Mouse (Mus musculus) lung, postnatal 25 days (tissue): Measurements from ENCODE around the gene Palb2.

ENCODE experiments used
- DNase-seq: peaks from one replicate; pipeline ENCODE4 v3.0.0; 2022; ENCODE audit warnings: low spot score

The Palb2 gene

DNA sequence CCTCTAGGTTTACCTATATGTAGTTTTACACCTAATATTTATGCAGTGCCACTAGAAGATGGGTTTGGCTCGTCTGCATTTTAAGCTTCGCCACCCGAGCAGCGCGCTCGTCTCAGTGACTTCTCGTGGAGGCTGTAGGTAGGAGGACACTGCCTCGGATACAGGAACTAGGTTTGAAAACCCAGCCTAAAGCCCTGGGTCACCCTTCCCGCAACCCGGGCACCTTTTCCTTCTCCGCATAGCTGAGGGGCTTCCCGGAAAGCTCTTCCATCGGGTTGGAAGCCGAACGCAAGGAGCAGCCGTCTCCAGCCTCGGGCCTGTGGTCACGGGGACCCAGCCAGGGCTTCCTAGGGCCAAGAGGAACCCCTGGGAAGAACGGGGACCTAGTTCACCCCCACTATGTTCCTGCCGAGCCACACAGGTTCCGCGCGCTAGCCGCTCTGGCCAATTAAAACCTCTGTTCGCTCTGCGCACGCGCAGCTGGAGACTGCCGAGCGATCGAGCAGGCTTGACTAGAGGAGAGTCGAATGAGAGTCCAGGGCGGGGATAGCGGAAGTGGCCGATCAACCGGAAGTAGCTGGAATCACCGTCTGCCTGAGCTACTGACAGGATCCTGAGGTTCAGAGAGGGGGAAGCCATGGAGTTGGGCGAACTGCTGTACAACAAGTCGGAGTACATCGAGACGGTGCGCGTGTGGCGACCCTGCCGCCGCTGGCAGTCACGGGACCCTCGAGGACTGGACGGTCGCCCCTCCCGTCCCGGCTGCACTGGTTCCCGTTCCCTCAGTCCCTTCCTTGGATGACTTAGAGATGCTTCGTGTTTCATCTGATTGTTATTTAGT is at the start of gene Palb2, which contains the start of gene Dctn5:
TSS of gene Palb2 (minus strand) at position 489 of the 841 bp plus-strand sequence.
TSS of gene Dctn5 (plus strand) at position 545 of the 841 bp plus-strand sequence.
- peak; percentile 97 for DNase-seq

DNA sequence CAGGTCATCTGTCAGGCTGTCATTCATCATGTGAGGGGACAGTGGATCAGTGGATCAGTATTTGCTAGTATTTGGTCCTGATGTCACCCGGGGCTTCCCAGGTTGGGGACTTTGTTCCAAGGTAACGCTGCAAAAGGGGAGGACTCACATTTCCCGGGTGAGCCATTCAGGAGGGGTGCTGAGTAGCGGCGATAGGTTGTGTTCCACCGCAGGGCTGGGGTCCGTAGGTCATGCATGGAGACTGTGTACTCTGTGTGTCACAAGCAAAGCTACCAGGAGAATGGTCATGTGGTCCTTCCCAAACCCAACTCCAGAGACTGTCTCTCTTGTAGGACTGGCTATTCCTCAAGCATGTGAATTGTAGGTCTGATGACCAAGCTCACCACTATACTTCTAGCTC is 47.9 kb upstream of the Palb2 start:
- no peak for DNase-seq

DNA sequence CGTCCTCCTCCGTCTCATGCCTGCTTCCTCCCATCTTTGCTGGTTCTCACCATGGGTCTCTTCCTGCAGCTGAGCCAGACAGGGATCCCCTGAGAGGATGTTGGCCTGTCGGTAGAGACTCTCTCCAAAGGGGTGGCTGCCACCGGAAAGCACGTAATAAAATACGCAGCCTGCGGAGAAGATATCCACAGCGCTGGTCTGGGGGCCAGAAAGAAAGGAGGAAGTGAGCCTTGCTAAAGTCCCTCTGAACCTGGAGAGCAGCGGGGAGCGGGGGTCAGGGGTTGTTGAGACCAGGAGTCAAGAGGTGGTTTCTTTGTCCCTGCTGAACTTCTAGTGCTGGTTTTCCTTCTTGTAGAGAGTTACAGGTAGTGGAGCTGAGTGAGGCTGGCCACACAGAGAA is 38.8 kb upstream of the Palb2 start:
- DNase-seq, result no peak

DNA sequence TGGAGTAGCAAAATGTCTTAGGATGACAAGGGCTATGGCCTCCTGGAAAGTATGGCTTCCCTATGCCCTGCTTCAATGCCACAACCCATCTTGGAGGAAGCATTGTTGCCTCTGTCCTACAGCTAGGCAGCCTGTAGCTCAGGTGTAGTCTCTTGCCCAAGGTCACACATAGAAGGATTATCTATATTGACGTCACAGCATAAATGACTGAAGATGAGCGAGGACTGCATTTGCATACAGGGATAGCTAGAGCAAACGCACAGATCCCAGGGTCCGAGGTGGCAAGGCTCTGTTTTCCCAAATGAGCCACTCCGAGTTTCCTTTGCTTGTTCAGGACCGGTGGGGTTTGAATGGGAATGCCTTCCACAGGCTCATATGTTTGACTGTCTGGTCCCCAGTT is 37.9 kb upstream of the Palb2 start:
- no peak for DNase-seq

DNA sequence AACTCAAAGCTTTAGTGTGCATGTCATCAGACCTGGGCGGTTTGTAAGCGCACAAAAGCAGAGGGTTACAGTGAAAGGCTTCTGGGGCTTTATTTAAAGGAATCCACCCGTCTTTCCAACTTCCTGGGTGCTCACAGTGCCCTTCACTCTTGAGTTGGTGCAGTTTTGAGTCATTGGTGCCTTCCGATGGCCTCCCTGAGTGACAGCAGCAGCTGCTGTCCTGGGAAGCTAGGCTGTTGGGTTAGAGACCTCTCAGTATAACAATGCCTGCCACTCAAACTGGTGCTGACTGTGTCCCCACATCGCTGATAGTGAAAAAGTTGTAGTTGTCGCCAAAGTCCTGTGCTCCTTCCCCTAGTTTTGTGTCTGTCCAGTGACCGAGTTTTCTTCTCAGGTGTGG is 34.4 kb upstream of the Palb2 start:
- DNase-seq, result no peak

DNA sequence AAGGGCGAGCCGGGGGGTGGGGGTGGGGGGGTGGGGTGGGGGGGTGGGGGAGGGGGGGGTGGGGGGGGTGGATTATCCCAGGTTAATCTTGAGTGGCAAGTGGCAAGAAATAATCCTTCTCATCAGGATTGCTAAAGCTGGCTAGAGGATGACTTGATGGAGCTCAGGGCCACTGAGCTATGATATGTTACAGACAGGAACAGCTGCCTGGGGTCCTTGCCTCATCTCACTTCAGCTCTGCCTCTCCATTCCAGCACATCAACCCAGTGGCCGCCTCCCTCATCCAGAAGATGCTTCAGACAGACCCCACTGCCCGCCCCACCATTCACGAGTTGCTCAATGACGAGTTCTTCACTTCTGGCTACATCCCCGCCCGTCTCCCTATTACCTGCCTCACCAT is 31.0 kb upstream of the Palb2 start:
- no peak for DNase-seq

DNA sequence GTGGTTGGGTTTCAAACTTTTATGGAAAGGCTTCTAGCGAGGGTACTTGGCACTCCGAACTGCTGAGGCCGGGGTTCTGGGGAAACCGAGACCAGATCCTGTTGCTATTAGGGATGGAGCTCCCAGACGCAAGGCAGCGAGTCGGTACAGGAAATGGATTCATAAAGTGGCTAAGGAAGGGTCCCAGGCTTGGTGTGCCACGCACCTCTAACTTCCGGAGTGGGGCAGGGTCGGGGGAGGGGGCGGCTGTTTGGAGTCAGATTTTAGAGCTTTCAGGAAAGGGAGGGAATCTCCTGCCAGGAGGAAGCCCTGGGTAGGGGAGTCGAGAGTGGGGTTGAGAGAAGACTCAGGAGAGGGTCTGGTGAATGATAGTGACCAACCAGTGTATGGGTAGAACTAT is 27.3 kb upstream of the Palb2 start:
- no peak for DNase-seq

DNA sequence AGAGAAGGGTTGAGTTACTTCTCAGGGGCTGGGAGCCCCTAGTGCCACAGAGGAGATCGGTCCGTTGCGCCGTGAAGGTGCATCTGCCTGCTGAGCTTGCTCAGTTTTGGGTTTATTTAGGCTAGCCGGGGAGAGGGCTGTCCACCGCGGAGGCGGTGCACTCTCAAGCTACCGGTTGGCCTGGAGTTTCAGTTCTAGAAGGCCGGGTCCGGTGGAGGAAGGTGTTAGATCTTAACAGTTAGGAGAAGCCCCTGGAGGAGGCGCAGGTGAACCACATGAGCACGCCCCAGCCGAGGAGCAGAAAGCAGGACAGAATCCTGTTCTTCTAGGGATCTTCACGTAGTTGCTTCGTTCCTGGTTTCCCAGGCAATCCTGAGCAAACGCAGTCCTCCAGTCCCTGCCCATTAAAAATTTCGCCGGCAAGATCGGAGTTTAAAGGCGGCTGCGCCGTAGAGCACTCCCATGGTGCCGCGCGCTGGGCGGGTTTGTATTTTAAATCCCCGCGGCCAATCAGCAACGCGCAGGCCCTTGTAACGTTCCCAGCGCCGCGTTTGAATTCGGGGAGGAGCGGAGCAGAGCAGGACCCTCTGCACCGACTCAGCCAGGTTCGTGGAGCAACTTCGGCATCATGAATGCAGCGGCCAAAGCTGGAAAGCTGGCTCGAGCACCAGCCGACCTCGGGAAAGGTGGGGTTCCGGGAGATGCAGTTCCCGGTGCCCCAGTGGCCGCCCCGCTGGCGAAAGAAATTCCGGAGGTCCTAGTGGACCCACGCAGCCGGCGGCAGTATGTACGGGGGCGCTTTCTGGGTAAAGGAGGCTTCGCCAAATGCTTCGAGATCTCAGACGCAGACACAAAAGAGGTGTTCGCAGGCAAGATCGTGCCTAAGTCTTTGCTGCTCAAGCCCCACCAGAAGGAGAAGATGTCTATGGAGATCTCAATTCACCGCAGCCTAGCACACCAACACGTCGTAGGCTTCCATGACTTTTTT is 26.4 kb upstream of the Palb2 start, which contains the start of gene Plk1:
TSS of gene Plk1 (plus strand) at position 525 of the 988 bp plus-strand sequence.
- peak; percentile 69 for DNase-seq

DNA sequence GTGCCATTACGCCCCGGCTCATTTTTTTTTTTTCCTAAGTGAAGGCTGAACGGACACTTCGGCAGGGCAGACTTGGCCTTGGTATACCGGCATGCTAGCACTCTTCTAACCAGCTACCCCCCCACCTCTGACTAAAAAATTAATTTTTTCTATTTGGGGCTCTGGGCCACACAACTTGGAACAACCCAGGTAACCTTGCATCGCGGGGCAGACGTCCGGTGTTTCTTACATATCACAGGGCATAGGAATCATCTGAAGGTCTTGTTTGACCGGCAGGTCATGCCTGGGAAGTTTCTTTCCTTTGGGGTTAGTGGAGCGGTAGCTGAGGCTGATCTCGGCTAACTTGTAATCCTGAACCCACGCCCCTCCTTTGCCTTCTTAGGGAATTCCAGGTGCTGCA is 25.7 kb upstream of the Palb2 start:
- no peak for DNase-seq

DNA sequence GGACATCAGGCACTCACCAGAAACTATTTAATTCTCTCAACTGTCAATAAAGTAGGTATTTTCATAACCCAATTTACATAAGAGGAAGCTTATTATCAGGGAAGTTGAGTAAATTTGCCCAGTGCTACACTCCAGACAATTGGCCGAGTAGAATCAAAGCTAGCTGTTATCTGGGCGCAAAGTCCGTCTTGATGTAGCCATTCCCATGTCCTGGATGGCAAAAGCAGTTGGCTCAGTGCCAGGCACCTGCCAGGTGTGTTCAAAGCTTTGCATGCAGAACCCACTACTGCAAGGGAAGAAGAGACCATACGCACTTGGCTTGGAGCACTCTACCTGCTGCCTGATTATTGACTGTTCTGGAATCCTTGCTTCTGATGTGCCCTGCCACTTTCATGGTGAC is 19.7 kb upstream of the Palb2 start:
- DNase-seq, result no peak

DNA sequence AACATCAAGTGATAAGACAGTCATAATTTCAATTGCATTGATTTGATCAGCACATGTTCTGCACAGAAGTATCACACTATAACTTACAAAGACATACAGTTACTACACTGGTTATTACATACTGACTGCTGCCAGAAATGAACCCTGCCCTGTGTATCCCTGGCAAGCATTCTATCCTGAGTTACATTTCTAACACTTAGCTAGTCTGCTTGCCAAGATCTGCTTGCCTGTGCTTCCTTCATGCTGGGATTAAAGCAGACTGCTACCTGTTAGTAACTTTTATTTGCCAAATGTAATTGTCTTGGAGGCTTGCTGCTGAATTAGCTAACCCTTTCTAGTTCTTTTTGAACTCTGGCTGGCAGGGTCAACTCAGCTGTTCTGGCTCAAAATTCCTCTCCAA is 8.2 kb upstream of the Palb2 start:
- no peak for DNase-seq

DNA sequence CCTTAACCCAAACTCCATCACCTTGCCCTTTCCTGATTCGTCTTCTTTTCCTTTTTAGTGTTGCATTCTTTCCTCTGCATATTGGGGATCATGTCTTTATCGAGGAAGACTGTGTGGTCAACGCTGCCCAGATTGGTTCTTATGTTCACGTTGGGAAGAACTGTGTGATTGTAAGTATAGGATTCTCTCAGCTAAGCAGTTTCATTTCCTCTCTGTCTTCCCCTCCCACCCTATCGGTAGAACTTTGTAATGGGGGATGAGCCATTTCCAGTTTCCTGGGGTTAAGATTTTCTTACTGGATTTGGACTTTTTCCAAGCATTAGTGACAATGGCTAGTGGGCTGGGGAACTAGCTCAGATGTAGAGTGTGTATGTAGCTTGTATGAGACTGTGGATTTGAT is 5.4 kb upstream of the Palb2 start:
- no peak for DNase-seq

DNA sequence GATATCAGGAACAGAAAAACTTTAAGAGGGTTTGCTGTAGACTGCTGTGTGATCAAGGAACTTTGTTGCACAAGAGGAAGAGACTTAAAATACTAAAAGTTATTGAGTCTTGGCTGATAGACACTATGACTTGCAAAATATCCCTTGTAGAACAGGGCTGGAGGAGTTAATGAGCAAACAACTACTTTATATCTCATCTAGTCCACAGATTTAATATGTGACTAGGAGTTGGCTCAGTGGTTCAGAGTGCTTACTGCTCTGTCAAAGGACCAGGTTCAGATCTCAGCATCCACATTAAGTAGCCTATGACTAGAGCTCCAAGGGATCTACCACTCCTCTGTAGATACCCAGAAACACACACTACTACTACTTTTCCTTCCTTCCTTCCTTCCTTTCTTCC is 4.3 kb upstream of the Palb2 start:
- DNase-seq, result no peak

DNA sequence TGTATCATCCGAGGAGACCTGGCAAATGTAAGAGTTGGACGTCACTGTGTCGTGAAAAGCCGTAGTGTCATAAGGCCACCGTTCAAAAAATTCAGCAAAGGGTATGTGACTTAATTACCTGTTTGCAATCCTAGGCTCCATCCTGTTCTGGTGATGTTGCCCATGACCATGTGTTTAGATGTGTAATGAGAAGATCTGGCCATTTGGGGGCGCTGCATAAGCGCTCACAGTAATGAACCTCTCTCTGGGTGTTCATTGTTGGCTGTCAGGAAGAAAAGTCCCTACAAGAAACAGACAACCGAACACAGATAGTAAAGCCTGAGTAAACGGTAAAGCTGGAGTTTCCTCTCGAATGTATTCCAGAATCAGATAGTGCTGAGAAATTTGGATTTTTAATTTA is 2.3 kb upstream of the Palb2 start:
- no peak for DNase-seq

DNA sequence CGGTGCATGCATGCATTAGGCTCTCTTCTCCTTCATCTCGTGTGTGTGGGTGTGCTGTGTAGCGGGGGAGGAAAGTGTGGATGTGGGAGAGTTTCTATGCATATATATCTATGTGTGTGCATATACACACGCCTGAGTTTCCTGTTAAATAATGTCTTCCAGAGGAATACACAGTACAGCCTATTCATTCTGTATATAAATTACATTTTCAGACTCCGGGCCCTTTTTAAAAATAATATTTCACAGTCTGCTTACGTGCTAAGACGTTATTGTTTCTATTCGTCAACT is 497 bp upstream of the Palb2 start:
- no peak for DNase-seq

DNA sequence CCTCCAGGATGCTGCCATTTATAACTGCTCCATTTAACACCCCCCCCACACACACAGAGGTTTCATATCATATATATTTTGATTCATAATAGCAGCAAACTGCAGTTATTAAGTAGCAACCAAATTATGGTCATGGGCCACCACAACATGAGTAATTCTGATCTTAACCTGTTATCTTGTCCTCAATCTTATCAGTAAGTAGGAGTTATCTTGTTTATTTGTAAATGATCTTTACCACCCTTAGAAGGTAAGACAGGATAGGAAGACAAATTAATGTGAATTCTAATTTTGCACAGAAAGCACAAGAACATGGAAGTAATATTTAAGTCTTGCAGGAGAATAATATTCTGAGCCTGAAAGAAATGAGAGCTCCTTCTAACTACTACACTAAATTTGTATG is 951 bp downstream of the Palb2 start:
- DNase-seq, result no peak

DNA sequence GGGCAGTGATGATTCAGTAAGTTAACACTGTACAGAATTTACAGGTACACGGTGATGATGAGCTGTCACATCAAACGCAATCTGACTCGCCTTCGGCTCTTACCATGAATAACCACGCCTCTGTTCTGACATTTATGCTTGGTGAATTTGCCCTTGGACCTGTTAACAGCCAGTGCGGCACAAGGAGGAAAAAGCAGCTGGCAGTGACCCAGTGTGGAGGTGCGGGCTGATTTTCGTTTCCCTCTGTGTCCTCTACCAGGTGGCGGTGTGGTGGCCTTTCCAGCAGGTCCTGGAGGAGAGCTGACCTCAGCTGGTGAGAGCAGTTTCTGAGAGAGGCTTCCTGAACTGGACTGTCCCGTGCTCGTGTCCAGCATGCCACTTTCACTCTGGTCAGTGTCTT is 5.8 kb downstream of the Palb2 start:
- no peak for DNase-seq

DNA sequence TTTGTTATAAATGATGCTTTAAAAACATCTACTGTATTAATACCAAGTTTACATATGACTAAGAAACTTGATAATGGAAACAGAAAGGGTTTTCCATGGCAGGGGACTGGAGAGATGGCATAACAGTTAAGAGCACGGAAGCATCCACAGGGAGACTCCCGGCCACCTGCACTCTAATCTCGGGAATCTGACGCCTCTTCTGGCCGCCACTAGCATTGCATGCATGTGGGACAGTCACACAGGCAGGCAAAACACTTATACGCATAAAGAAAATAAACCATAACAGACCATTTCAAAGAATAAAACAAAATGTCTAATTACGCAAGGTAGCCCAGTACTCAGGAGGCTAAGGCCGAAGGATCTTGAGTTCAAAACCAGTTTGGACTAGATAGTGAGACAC is 7.1 kb downstream of the Palb2 start:
- no peak for DNase-seq

DNA sequence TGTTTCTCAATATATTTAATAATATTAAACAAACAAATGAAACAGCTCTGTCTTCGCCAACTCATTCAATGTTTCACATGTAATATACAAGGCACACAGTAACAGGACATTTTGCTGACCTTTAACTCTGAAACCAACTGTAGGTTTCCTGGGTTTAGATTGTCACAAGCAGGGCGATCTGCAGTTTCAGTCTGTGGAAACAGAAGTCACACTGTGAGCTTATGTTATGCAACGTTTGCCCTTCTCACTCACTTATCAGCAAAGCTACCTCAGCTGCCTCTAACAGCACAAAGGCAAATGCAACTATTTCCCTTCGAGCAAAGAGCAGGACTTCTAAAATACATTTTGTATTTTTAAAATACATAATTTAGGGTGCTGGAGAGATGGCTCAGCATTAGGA is 9.3 kb downstream of the Palb2 start:
- no peak for DNase-seq

DNA sequence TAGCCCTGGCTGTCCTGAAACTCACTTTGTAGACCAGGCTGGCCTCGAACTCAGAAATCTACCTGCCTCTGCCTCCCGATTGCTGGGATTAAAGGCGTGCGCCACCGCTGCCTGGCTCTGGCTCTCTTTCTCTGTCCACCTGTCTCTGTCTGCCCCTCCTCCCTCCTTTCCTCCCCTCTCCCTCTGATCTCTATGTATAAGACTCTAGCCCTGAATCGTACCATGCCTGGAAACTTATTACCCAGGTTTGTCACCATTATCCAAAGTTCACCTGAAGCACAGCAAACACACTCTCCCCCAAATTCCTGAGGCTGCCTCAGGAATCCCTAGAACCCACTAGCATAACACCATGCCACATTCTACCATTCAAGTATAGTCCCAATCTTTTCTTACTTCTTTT is 24.6 kb downstream of the Palb2 start:
- DNase-seq, result no peak

DNA sequence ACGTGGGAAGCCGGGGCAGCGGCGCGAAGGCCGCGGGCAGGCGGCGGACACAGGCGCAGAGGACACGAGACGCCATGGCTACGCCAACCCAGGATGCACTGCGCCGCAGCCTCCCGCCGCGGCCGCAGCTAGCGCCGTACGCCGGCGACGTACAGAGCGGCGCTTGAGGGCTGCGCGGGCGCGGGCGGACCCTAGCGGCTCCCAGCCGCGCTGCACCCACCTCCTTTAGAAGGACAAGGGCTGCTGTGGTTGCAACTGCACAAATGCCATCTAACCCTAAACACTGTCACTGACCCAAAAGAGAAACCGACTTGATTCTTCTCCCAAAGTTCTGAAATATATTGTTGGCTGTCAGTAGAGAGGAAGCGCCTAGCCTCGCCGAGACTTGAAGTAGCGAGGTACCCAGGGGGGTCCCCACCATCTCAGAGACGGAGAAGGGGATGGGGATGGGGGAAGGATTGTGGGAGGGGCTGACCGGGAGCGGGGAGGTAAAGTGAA is 31.0 kb downstream of the Palb2 start, which contains the start of gene Ndufab1:
TSS of gene Ndufab1 (minus strand) at position 140 of the 498 bp plus-strand sequence.
- peak; percentile 84 for DNase-seq

DNA sequence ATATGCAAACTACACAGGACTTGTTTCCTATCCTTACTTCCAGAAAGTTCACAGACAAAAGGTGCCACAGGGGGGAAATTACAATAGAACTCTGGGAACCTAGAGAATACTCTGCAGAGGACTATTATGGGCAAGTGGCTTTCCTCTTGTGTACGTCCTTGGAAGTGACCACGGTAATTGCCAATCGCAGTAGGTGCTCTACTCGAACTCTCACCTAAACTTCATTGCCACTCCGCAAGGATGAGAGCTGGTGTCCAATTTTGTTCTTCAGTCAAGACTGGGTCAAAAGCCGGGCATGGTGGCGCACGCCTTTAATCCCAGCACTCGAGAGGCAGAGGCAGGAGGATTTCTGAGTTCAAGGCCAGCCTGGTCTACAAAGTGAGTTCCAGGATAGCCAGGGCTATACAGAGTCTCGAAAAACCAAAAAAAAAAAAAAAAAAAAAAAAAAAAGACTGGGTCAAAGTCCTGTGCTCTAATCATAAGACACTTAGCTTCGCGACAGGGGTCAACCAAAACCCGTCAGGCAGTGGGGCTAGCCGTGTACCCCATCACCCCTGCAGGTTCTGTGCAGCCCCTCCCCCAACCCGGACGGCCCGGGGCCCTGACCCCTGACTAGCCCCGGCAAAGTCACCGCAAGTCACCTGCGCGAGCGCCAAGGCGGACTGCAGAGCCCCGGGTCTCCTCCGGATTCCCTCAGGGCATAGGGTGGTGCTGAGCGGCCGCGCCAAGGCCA is 31.6 kb downstream of the Palb2 start:
- peak; percentile 5 for DNase-seq
